Mouse (Mus musculus) E14TG2a.4 (cell line): ENCODE measurements around the gene Hist1h2ae.

ENCODE experiments used
- H3K27me3 ChIP-seq: 2 replicates; pipeline ENCODE4 v1.6.1; 2014; ENCODE audit warnings: low read length, control low read depth; ENCODE audit not compliant: insufficient read depth
- H3K36me3 ChIP-seq: 2 replicates; pipeline ENCODE4 v1.6.1; 2014; ENCODE audit warnings: low read length, control low read depth; ENCODE audit not compliant: insufficient read depth
- H3K4me1 ChIP-seq: replicated peaks from 2 replicates; pipeline ENCODE4 v1.6.1; 2014; ENCODE audit warnings: low read depth, low read length, control low read depth
- H3K4me3 ChIP-seq: replicated peaks from 2 replicates; pipeline ENCODE4 v1.5.1; 2014; ENCODE audit warnings: mild to moderate bottlenecking, low read length
- H3K9me3 ChIP-seq: 2 replicates; pipeline ENCODE4 v1.6.1; 2014; ENCODE audit warnings: low read length, control low read depth
- CTCF ChIP-seq: conservative IDR thresholded peaks from 2 replicates; pipeline ENCODE4 v1.5.1; 2014; ENCODE audit warnings: low read length
- NANOG ChIP-seq: IDR thresholded peaks from 2 replicates; pipeline ENCODE4 v1.6.1; 2014; ENCODE audit warnings: borderline replicate concordance, low read length, mixed read lengths
- POU5F1 ChIP-seq: IDR thresholded peaks from 2 replicates; pipeline ENCODE4 v1.6.1; 2014; ENCODE audit warnings: low read length, borderline replicate concordance

Hist1h2ae gene

GRCm38 (mm10) chr13:23521703-23522102 is 49.3 kb downstream of the Hist1h2ae start:
- peak overlapping the region; percentile 67 for H3K4me3 ChIP-seq
- TF ChIP-seq NANOG: no peak
- no peak for TF ChIP-seq POU5F1
- TF ChIP-seq CTCF: no peak
- H3K9me3 ChIP-seq: no peaks in the 10 kb centered on the region
- H3K27me3 ChIP-seq: no peaks in the 10 kb centered on the region
- H3K36me3 ChIP-seq: no peaks in the 10 kb centered on the region
- peaks cover 34% of the 10 kb centered on the region for H3K4me1 ChIP-seq
